Mouse (Mus musculus) ES-E14 (cell line): Measurements from ENCODE around the gene Aspdh.

Experiments used
- CHD2 ChIP-seq: IDR thresholded peaks from 2 replicates; pipeline ENCODE4 v1.6.1; 2014; ENCODE audit warnings: mild to moderate bottlenecking, low read depth, low read length, inconsistent platforms
- MAFK ChIP-seq: IDR thresholded peaks from 2 replicates; pipeline ENCODE4 v1.6.1; 2014; ENCODE audit warnings: mild to moderate bottlenecking, low read depth, low read length, inconsistent platforms; ENCODE audit not compliant: insufficient read depth
- ZC3H11A ChIP-seq: IDR thresholded peaks from 2 replicates; pipeline ENCODE4 v1.6.1; 2012; ENCODE audit warnings: low read depth, mild to moderate bottlenecking, inconsistent platforms, low read length, borderline replicate concordance
- ZNF384 ChIP-seq: IDR thresholded peaks from 2 replicates; pipeline ENCODE4 v1.6.1; 2012; ENCODE audit warnings: low read depth, low read length, inconsistent platforms

- TF ChIP-seq ZC3H11A = no peak
- TF ChIP-seq ZNF384 = no peak
- TF ChIP-seq CHD2 = no peak
- TF ChIP-seq MAFK = no peak
These were observed 3.5 kb upstream of the Aspdh start for GRCm38 (mm10) chr7:44461503-44462217.
